Mouse (Mus musculus): ENCODE data around the gene Mapre1. TPM values are rescaled to one million over a fixed set of nuclear protein-coding genes. Genes with fewer than 3 reads are reported as not detected.

The Mapre1 gene
- polyA plus RNA-seq, 1 experiment from 2014 or later = 145 TPM

DNA sequence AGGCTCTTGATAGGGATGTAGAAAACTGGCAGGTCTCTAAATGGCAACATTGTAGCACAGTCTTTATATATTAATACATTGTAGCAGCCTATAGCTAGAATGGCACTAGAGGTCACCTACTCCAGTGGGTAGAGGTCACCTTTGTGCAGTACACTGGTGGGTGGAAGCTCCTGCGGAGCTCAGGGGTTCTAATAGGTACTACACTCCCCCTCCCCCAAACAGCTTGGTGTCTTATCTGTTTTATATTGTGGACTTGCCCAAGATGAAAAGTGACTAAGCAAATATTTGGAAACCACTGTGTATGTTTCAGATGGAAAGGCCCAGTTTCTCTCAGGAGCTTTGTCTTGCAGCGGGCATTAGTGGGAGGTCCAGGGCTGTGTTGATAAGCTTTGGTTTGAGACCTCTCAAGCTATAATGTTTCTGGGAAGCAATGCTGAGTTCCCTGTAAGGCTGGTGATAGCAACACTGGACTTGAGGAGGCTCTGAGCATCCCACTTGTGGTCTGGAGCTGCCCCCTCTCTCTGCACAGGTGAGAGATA lies 81.0 kb downstream of the Mapre1 start:
- no peaks in the 10 kb centered on the region for H3K27me3 ChIP-seq (replicated peaks; ENCODE audit: insufficient read depth, low read length)
- no peak for ATAC-seq
- H3K9ac ChIP-seq (replicated peaks; ENCODE audit: low read depth) = no peak overlapping the region
- TF ChIP-seq EP300 (IDR thresholded peaks at IDR 0.05) = no peak
- TF ChIP-seq CTCF (IDR thresholded peaks at IDR 0.05) = no peak
- H3K4me1 ChIP-seq (ENCODE audit: insufficient read depth, low read depth, low read length) = no peaks in the 10 kb centered on the region
- no peak overlapping the region for H3K4me2 ChIP-seq (replicated peaks; ENCODE audit: low read depth, low read length)
- 51% methylated on average over 2 of the region's 2 CpGs for WGBS
- H3K27ac ChIP-seq (ENCODE audit: low read length) = no peak overlapping the region
- no peak overlapping the region for H3K4me3 ChIP-seq (ENCODE audit: low read depth, low read length)
- DNase-seq (ENCODE audit: low spot score) = no peak
- H3K36me3 ChIP-seq (ENCODE audit: insufficient read depth, low read length) = no peaks in the 10 kb centered on the region
- H3K9me3 ChIP-seq (ENCODE audit: low read length) = no peaks in the 10 kb centered on the region

Other genes starting within 250 kb of the Mapre1 start
- not detected in 2 replicates for gene 4930404H24Rik, start 248.5 kb upstream of the Mapre1 start, polyA plus RNA-seq (2015; fragmentation: Nextera tagmentation; extraction: Ambion mirVana)
- 8.3 and 9.9 TPM in 2 replicates for gene Nol4l, start 211.3 kb upstream of the Mapre1 start, polyA plus RNA-seq (2015; fragmentation: Nextera tagmentation; extraction: Ambion mirVana)
- gene Commd7, start 108.5 kb upstream of the Mapre1 start, polyA plus RNA-seq (2015; fragmentation: Nextera tagmentation; extraction: Ambion mirVana) = 71.8 and 73.3 TPM in 2 replicates
- 3.3 and 4.2 TPM in 2 replicates for gene Dnmt3b, start 91.8 kb upstream of the Mapre1 start, polyA plus RNA-seq (2015; fragmentation: Nextera tagmentation; extraction: Ambion mirVana)
- 0.10 and 0.15 TPM in 2 replicates for gene Dnmt3c, start 44.6 kb upstream of the Mapre1 start, polyA plus RNA-seq (2015; fragmentation: Nextera tagmentation; extraction: Ambion mirVana)
- 0.05 TPM in 1 of 2 replicates, not detected in the other for gene Efcab8, start 38.7 kb downstream of the Mapre1 start, polyA plus RNA-seq (2015; fragmentation: Nextera tagmentation; extraction: Ambion mirVana)
- not detected in 2 replicates for gene Sun5, start 129.8 kb downstream of the Mapre1 start, polyA plus RNA-seq (2015; fragmentation: Nextera tagmentation; extraction: Ambion mirVana)
- gene Bpifb2, start 133.8 kb downstream of the Mapre1 start, polyA plus RNA-seq (2015; fragmentation: Nextera tagmentation; extraction: Ambion mirVana) = not detected in 2 replicates
- gene Bpifb6, start 159.1 kb downstream of the Mapre1 start, polyA plus RNA-seq (2015; fragmentation: Nextera tagmentation; extraction: Ambion mirVana) = not detected in 2 replicates
- gene Bpifb3, start 177.0 kb downstream of the Mapre1 start, polyA plus RNA-seq (2015; fragmentation: Nextera tagmentation; extraction: Ambion mirVana) = not detected in 2 replicates
- gene Bpifb4, start 196.9 kb downstream of the Mapre1 start, polyA plus RNA-seq (2015; fragmentation: Nextera tagmentation; extraction: Ambion mirVana) = not detected in 2 replicates
- gene Bpifa6, start 233.7 kb downstream of the Mapre1 start, polyA plus RNA-seq (2015; fragmentation: Nextera tagmentation; extraction: Ambion mirVana) = not detected in 2 replicates